Mouse (Mus musculus) megakaryocyte, embryonic 14.5 days (primary cell): ENCODE results near the gene Rtn2. TPM values are rescaled to one million over a fixed set of nuclear protein-coding genes. Genes with fewer than 3 reads are reported as not detected.
"Not testable (repeated sequence)": the region's sequence is repeated elsewhere in the genome, so short reads cannot be mapped to it uniquely, and the experiment has no call there.

ENCODE experiments used
- H3K27me3 ChIP-seq: replicated peaks from 2 replicates; pipeline ENCODE3; 2012; ENCODE audit warnings: inconsistent platforms
- H3K36me3 ChIP-seq: replicated peaks from 2 replicates; pipeline ENCODE3; 2012; ENCODE audit warnings: low read length, inconsistent platforms, mixed read lengths
- H3K4me1 ChIP-seq: 2 replicates; pipeline ENCODE4 v1.6.1; 2012; ENCODE audit warnings: inconsistent platforms
- H3K4me3 ChIP-seq: replicated peaks from 2 replicates; pipeline ENCODE3; 2012; ENCODE audit warnings: moderate library complexity, mild to moderate bottlenecking, inconsistent platforms
- H3K9me3 ChIP-seq: 2 replicates; pipeline ENCODE4 v1.6.1; 2012; ENCODE audit warnings: inconsistent platforms
- FLI1 ChIP-seq: IDR thresholded peaks from 2 replicates; pipeline ENCODE4 v1.6.1; 2012; ENCODE audit warnings: low read length, inconsistent platforms, mixed read lengths
- GATA1 ChIP-seq: IDR thresholded peaks from 3 replicates; pipeline ENCODE4 v1.6.1; 2012; ENCODE audit warnings: mixed read lengths, low read length, inconsistent platforms, borderline replicate concordance
- polyA plus RNA-seq: library from polyadenylated mRNA; stranded (reverse); fragments of >175 nt; gene quantifications from 2 replicates; pipeline ENCODE4 v1.2.3, GENCODE M21; 2012; ENCODE audit warnings: low replicate concordance; ENCODE audit not compliant: insufficient read depth

Rtn2 gene
- polyA plus RNA-seq, 1 experiment: 6.1 TPM

- H3K9me3 ChIP-seq: no peaks in the 10 kb centered on the region
- no peak for TF ChIP-seq FLI1
- no peak for TF ChIP-seq GATA1
- H3K27me3 ChIP-seq: peaks cover 51% of the 10 kb centered on the region
- H3K4me3 ChIP-seq: peak within 1 kb of the TSS; percentile 88
- no peaks in the 10 kb centered on the region for H3K36me3 ChIP-seq
- H3K4me1 ChIP-seq: peaks cover 40% of the 10 kb centered on the region
Measured at GRCm38 (mm10) chr7:19279581-19280114, 2.8 kb upstream of the Rtn2 start, which contains the start of gene Ppm1n. TSS of gene Ppm1n (minus strand) at chr7:19280064.

DNA sequence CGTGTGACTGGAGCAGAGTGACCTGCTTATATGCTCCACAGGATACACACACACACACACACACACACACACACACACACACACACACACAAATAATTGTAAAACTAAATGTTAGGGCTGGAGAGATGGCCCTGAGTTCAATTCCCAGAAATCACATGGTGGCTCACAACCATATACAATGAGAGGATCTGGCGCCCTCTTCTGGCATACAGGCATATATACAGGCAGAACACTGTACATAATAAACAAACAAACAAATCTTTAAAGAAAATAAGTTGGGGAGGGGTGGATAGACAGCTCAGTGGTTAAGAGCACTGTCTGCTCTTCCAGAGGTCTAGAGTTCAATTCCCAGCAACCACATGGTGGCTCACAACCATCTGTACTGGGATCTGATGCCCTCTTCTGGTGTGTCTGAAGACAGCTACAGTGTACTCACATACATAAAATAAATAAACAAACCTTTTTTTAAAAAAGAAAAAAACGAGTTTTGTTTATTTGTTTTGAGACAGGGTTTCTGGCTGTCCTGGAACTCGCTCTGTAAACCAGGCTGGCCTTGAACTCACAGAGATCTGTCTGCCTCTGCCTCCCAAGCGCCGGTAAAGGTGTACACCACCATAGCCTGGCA lies 632 bp upstream of the Rtn2 start:
- Histone ChIP-seq H3K4me3 (peak overlapping the region; percentile 91), H3K27me3 (peaks cover 59% of the 10 kb centered on the region), H3K4me1 (peaks cover 37% of the 10 kb centered on the region)
- not testable (repeated sequence) for H3K36me3 ChIP-seq, H3K9me3 ChIP-seq

- Histone ChIP-seq H3K27me3 (peaks cover 61% of the 10 kb centered on the region), H3K4me1 (peaks cover 36% of the 10 kb centered on the region), H3K9me3 (no peaks in the 10 kb centered on the region), H3K4me3 (peak overlapping the region; percentile 91), H3K36me3 (no peaks in the 10 kb centered on the region)
- TF ChIP-seq GATA1 (no peak), FLI1 (no peak)
Measured at GRCm38 (mm10) chr7:19282791-19283405, 474 bp downstream of the Rtn2 start.

- H3K9me3 ChIP-seq: no peaks in the 10 kb centered on the region
- peaks cover 57% of the 10 kb centered on the region for H3K27me3 ChIP-seq
- no peak for TF ChIP-seq GATA1
- TF ChIP-seq FLI1: no peak
- peak overlapping the region; percentile 91 for H3K4me3 ChIP-seq
- H3K4me1 ChIP-seq: peaks cover 31% of the 10 kb centered on the region
- no peaks in the 10 kb centered on the region for H3K36me3 ChIP-seq
Measured at GRCm38 (mm10) chr7:19283406-19283804, 981 bp downstream of the Rtn2 start.

DNA sequence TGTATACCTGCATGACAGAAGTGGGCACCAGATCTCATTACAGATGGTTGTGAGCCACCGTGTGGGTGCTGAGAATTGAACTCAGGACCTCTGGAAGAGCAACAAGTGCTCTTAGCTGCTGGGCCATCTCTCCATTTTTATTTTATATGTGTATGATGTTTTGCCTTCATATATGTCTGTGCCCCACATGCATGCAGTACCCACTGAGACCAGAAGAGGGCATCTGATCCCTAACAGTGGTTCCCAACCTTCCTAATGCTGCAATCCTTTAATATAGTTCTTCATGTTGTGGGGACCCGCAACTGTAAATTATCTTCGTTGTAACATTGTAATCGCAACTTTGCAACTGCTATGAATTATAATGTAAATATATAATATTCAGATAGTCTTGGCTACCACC lies 2.3 kb downstream of the Rtn2 start:
- Histone ChIP-seq H3K4me3 (no peak overlapping the region), H3K27me3 (peaks cover 48% of the 10 kb centered on the region), H3K4me1 (peaks cover 21% of the 10 kb centered on the region), H3K9me3 (no peaks in the 10 kb centered on the region), H3K36me3 (no peaks in the 10 kb centered on the region)
- TF ChIP-seq GATA1: no peak
- TF ChIP-seq FLI1: no peak

DNA sequence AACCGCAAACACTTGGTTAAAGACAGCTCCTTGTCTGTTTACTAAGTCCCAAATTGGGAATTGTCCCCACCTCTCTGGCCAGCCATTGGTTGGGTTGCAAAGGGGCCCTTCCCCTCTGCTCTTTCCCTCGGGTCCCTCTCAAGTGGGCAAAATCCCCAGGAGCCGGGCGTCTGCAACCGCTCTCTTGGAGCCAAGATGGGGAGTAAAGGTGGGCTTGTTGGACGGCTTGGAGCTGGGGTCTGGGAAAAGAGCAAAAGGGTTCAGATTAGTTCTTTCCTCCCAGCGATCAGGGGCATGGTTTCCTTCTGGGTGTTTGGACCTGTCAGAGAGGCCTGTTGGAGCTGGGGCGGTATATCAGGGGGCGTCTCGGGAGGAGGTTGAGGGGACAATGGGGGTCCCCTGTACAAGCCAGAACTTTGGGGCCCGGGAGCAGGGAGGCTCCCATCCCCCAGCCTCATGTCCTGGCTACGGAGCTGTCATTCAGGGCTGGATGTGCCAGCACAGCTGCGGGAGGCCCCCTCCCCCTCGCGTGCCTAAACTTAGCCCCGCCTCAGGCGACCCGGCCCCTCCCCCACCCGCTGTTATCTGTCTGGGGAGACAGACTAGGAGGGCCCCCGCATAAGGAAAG lies 8.7 kb downstream of the Rtn2 start:
- Histone ChIP-seq H3K9me3 (no peaks in the 10 kb centered on the region), H3K4me3 (peak overlapping the region; percentile 90), H3K36me3 (no peaks in the 10 kb centered on the region), H3K4me1 (peaks cover 29% of the 10 kb centered on the region), H3K27me3 (peaks cover 22% of the 10 kb centered on the region)
- TF ChIP-seq GATA1 (no peak), FLI1 (no peak)

DNA sequence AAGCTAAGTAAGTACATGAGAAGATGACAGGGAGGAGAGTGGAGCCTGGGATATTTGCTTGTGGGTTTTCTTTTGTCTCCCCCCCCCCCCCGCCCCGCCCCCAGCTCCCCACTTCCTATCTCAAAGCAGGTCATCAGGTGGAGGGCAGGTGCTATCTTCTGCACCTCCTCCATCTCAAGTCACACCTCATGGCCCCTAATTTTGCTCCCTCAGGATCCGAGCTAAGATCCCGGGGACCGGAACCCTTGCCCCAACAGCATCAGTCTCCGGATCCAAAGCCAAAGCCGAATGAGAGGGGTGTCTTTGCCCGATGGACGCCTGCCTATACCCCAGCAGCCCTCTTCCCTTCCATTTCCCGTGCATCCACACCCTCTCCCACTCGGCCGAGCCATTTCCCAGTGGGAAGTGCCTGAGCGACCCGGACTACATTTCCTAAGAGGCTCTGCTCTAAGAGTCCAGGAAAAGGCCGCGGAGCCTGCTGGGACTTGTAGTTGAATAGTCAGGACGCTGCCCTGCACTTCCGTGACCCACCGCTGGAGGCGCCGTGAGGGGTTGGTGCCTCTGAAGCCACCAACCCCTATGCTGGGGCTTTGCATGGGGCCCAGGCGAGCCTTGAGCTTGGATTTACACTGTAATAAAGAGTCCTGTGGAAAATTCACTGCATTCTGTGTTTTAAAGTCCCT lies 13.2 kb downstream of the Rtn2 start:
- Histone ChIP-seq H3K27me3 (peaks cover 2% of the 10 kb centered on the region), H3K36me3 (no peaks in the 10 kb centered on the region), H3K9me3 (no peaks in the 10 kb centered on the region), H3K4me1 (peaks cover 31% of the 10 kb centered on the region), H3K4me3 (peak overlapping the region; percentile 92)
- TF ChIP-seq GATA1: no peak
- TF ChIP-seq FLI1: no peak

DNA sequence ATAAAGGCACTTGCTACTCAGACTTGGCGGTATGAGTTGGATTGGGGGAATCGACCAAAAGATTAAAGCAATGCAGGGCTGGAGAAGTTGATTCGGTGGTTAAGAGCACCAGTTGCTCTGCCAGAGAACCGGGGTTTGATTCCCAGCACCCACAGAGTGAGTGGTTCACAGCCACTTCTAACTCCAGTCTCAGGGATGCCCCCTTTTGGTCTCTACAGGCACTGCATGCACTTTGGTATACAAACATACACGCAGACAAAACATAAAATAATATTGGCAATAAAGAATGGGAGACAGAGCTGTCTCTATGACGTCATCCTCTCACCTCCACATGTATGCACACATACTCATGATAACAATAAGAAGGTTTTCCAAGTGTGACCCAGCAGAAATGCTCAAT lies 14.6 kb downstream of the Rtn2 start:
- Histone ChIP-seq H3K36me3 (no peaks in the 10 kb centered on the region), H3K4me3 (no peak overlapping the region), H3K4me1 (peaks cover 29% of the 10 kb centered on the region), H3K27me3 (peaks cover 9% of the 10 kb centered on the region), H3K9me3 (no peaks in the 10 kb centered on the region)
- TF ChIP-seq GATA1 (no peak), FLI1 (no peak)

DNA sequence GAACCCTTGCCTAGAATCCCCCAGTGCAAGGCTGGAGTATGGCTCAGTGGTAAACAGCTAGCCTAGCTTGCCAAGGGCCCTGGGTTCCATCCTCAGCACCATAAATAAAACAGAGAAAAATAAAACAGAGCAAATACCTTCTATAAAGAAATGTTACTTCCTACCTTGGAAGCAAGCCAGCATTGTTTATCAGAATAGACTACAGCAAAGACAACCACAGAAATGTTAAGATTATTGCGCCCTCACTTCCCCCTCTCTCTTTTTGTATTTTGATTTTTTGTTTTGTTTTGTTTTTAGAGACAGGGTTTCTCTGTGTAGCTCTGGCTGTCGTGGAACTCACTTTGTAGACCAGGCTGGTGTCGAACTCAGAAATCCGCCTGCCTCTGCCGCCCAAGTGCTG lies 15.4 kb downstream of the Rtn2 start:
- H3K27me3 ChIP-seq: peaks cover 16% of the 10 kb centered on the region
- H3K4me3 ChIP-seq: no peak overlapping the region
- no peaks in the 10 kb centered on the region for H3K36me3 ChIP-seq
- TF ChIP-seq FLI1: no peak
- no peak for TF ChIP-seq GATA1
- peaks cover 33% of the 10 kb centered on the region for H3K4me1 ChIP-seq
- H3K9me3 ChIP-seq: no peaks in the 10 kb centered on the region
